Mouse (Mus musculus) heart, adult 18-20 months (tissue): ENCODE measurements around the gene Hmcn1. TPM values are rescaled to one million over a fixed set of nuclear protein-coding genes. Genes with fewer than 3 reads are reported as not detected.

ENCODE experiments used
- DNase-seq, 2 experiments: peaks; one replicate each; pipeline ENCODE4 v3.0.0; 2021 to 2022; ENCODE audit warnings: mixed read lengths in 1 of 2
- long read RNA-seq, 2 experiments: library from polyadenylated mRNA; stranded (forward); transcript quantifications; one replicate each; pipeline ENCODE4 v2.0.0; 2021
- total RNA-seq, 2 experiments: library from RNA; stranded (reverse); gene quantifications; 2 replicates each; pipeline ENCODE4 v1.2.3; 2021

Hmcn1 gene
- total RNA-seq = 10 to 100 TPM; 14.7 to 15.8 TPM
- long read RNA-seq, experiment 1, partial matches to known transcripts = 3 of 3 reads
- long read RNA-seq, experiment 1, other reads (novel, unspliced or antisense) = 0 of 3 reads
- long read RNA-seq, experiment 2, partial matches to known transcripts = 1 of 1 reads
- long read RNA-seq, experiment 2, other reads (novel, unspliced or antisense) = 0 of 1 reads

- peak; percentile 67 to 72 for DNase-seq
These were observed at the start of gene Hmcn1 for GRCm38 (mm10) chr1:150993162-150994064. TSS of gene Hmcn1 (minus strand) at chr1:150993435.

- peak in 1 of 2 experiments; percentile 60 for DNase-seq
These were observed 47.9 kb upstream of the Hmcn1 start for GRCm38 (mm10) chr1:151040945-151041649.

GRCm38 (mm10) chr1:151040290-151040689 lies 47.1 kb upstream of the Hmcn1 start:
- DNase-seq = no peak

GRCm38 (mm10) chr1:151039189-151039588 lies 46.0 kb upstream of the Hmcn1 start:
- no peak for DNase-seq

GRCm38 (mm10) chr1:151038566-151038965 lies 45.3 kb upstream of the Hmcn1 start:
- DNase-seq = no peak

- DNase-seq = peak; percentile 42 to 66
These were observed 43.3 kb upstream of the Hmcn1 start for GRCm38 (mm10) chr1:151036405-151036985.

GRCm38 (mm10) chr1:151035766-151036165 lies 42.5 kb upstream of the Hmcn1 start:
- no peak for DNase-seq

- DNase-seq = peak; percentile 54 to 90
These were observed 41.9 kb upstream of the Hmcn1 start for GRCm38 (mm10) chr1:151034993-151035592.

GRCm38 (mm10) chr1:151033291-151033690 lies 40.1 kb upstream of the Hmcn1 start:
- DNase-seq = no peak

GRCm38 (mm10) chr1:151031581-151031980 lies 38.3 kb upstream of the Hmcn1 start:
- DNase-seq = no peak

- DNase-seq = no peak
These were observed 37.9 kb upstream of the Hmcn1 start for GRCm38 (mm10) chr1:151031086-151031485.

GRCm38 (mm10) chr1:151025049-151025773 lies 32.0 kb upstream of the Hmcn1 start:
- peak; percentile 44 to 64 for DNase-seq

- no peak for DNase-seq
These were observed 26.1 kb upstream of the Hmcn1 start for GRCm38 (mm10) chr1:151019273-151019890.

GRCm38 (mm10) chr1:151011056-151011455 lies 17.8 kb upstream of the Hmcn1 start:
- DNase-seq = peak; percentile 60 to 84

- DNase-seq = peak; percentile 61 to 82
These were observed 16.0 kb upstream of the Hmcn1 start for GRCm38 (mm10) chr1:151009115-151009797.

- no peak for DNase-seq
These were observed 14.5 kb upstream of the Hmcn1 start for GRCm38 (mm10) chr1:151007747-151008146.

- no peak for DNase-seq
These were observed 10.8 kb upstream of the Hmcn1 start for GRCm38 (mm10) chr1:151004007-151004406.

- no peak for DNase-seq
These were observed 8.7 kb upstream of the Hmcn1 start for GRCm38 (mm10) chr1:151001868-151002428.

- DNase-seq = peak in 1 of 2 experiments; percentile 33
These were observed 7.5 kb upstream of the Hmcn1 start for GRCm38 (mm10) chr1:151000714-151001113.

GRCm38 (mm10) chr1:150994612-150995011 lies 1.4 kb upstream of the Hmcn1 start:
- no peak for DNase-seq
